Mouse (Mus musculus) c-Kit-positive CD71-positive TER-119-positive erythroid progenitor cells, embryonic 14.5 days (primary cell): Measurements from ENCODE around the gene Foxo4.

Experiments
- DNase-seq: peaks from one replicate; pipeline ENCODE4 v3.0.0-alpha.2; 2013; ENCODE audit warnings: low spot score

The Foxo4 gene

GRCm38 (mm10) chrX:101290111-101290510 is 35.8 kb downstream of the Foxo4 start:
- no peak for DNase-seq

GRCm38 (mm10) chrX:101299055-101299454 is 44.7 kb downstream of the Foxo4 start, which contains the start of gene Nlgn3:
Gene Nlgn3, plus strand, starts transcription at chrX:101299168.
- no peak for DNase-seq

DNA sequence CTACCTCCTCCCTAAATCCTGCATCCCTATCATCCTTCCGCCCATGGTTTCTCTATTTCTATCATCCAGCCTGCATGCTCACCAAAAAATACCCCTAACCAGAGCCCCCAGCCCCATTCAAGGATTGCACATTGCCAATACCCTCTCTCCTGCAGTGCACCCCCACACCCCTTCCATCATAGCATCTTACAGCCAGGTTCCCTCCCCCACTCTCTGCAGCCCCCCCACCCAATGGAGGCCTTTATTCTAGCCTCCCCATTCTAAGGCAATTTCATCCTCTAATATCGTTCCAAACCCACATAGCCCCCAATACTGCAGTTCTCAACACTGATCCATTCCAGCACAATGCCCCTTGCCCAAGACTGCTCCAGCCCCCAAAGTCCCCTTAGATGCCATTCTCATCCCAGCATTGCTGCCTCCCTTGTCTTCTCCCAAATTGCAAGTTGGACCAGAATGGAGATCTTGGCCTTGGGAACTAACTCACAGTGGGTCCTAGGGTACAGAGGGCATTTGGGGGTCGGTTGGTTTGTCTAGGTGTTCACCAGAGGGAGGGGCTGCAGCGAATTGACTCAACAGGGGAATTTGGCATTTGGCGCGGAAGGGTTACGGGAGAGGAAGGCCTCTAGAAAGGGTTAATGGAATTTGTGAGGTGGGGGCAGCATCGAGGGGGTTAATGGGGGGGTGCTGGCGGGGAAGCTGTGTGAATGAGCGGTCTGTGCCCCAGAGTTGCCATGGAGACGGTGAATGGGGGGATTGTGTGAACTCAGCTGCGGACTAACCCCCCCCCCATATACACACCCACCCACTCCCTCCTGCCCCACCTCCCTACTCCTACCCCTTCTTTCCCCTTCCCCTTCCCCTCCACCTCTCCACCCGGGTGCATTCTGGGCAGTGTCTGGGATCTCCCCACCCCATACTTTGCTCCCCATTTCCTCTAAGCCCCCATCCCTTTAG is 45.4 kb downstream of the Foxo4 start:
- no peak for DNase-seq

GRCm38 (mm10) chrX:101300427-101301030 is 46.2 kb downstream of the Foxo4 start:
- DNase-seq = no peak

GRCm38 (mm10) chrX:101301654-101302053 is 47.3 kb downstream of the Foxo4 start:
- no peak for DNase-seq

GRCm38 (mm10) chrX:101304646-101305045 is 50.3 kb downstream of the Foxo4 start:
- DNase-seq = no peak

GRCm38 (mm10) chrX:101309299-101309698 is 55.0 kb downstream of the Foxo4 start:
- DNase-seq = no peak
